Mouse (Mus musculus): ENCODE measurements around the gene Tmprss7. TPM values are rescaled to one million over a fixed set of nuclear protein-coding genes. Genes with fewer than 3 reads are reported as not detected.

The Tmprss7 gene
- polyA plus RNA-seq, 1 experiment from 2014 or later = 0.17 TPM

DNA sequence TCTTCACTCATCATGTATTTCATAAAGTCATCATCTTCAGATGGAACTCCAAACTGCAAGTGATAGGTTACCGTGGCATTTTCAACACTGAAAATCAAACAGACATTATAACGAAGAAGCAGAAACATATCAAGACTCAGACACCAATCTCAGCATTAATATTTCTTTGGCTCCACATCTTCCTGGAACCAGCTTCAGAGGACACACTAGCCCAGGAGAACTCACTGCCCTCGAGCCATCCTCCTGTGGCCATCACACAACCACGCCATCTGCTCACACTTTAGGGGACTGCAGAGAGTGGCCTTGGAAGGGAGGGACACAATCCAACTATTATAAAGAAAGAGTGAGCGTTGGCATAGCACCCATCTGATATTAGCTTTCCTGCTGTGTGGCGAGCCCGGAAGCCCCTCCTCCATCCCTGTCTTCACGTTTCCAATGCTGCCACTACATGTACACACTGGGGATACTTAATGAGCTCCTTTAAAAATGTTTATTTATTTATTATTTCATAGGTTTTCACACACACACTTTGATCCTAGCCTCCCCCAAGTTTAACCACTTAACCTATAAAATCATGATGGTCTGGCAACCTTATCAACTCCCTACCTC, 63.9 kb downstream of the Tmprss7 start:
- DNase-seq (ENCODE audit: low spot score) = no peak

DNA sequence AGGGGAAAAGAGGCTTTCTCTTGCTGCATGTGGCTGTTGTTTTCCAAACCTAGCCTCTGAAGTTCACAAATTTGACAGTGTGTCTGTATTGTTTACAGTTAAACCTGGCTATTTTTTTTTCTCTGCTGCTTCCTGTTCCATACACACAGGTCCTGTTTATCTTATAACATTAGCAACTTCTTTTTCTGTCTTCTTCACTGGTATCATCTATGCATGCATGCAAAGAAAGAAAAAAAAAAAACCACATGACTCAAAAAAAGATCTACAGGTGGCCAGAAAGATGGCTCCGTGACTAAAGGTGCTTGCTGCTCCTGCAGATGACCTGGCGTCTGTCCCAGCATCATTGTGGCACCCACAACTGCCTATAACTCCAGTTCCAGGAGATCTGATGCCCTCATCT, 68.1 kb downstream of the Tmprss7 start:
- DNase-seq (ENCODE audit: low spot score) = no peak

DNA sequence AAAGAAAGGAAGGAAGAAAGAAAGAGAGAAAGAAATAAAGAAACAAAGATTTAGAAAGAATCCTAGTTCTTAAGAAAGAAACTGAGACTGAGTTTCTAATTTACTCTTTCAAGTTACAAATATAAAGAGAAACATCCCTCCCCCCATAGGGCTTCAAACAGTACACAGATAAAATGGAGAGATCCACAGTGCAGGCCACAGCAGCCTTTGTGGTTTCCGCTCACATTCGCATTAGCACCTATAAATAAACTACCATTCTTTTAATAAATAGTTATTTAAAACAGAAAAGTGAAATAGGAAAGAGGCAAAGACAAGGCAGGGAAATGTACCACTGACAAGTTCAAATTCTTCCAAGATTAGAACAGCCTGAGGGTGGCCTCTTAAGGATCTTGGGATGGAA, 68.7 kb downstream of the Tmprss7 start:
- no peak for DNase-seq (ENCODE audit: low spot score)

DNA sequence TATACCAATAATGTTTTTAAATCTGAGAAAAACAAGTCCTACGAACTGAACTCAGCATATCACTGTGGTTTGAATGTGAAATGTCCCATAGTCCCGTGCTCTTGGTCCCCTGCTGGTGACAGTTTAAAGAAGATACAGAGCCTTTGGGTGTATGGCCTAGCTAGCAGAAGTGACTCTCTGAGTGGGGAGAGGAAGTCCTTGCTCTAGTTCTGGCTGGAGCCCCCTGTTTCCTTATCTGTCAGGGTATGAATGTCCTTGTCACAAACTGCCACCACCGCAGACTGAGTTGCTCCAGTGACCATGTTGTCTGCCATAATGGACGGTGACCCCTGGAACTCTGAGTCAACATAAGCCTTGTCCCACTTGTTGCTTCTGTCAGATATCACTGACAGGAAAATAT, 70.2 kb downstream of the Tmprss7 start:
- DNase-seq (ENCODE audit: low spot score) = no peak

DNA sequence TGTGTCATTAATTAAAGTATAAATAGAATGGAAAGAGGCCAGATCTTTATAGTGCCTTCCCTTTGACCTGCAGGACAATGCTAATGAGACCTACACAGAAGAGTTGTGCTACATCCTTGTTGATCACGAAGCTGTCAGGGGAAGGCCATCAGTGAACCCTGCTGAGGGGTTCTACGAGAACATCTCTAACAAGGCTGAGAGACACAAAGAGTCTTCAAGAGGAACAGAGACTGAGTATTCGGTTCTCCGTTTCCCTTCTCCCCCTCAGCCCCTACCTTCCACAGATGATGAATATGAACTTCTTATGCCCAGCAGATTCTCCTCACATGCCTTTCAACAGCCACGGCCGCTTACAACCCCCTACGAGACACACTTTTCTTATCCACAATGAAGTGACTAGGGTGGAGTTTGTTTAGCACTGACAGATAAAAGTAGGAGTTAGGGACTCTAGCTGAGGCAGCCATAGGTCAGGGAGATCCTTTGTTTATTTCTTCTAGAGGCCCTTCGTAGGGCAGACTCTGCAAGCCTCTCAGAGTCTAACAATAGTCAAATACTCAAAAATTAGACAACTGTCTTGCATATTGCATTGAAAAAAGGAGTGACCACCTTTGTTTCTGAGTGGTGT, 73.6 kb downstream of the Tmprss7 start:
- no peak for DNase-seq (ENCODE audit: low spot score)

DNA sequence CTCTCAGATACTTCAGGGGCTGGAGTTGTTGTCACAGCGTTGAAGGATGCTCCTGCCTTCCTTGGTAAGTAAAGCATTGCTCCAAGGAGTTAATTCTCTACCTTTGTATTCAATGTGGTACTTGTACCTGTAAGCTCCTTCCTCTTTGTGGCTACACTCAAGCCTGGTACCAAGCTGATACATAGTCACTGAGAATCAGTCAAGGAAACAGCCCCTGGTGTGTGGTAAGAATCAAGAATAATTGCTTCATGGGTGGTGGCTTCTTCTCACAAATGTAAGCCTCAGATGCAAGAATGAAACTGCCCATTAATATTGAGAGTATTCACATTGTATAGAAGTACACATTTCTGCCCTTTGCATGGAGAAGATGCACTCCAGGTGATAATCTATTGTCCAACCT, 77.5 kb downstream of the Tmprss7 start:
- no peak for DNase-seq (ENCODE audit: low spot score)

DNA sequence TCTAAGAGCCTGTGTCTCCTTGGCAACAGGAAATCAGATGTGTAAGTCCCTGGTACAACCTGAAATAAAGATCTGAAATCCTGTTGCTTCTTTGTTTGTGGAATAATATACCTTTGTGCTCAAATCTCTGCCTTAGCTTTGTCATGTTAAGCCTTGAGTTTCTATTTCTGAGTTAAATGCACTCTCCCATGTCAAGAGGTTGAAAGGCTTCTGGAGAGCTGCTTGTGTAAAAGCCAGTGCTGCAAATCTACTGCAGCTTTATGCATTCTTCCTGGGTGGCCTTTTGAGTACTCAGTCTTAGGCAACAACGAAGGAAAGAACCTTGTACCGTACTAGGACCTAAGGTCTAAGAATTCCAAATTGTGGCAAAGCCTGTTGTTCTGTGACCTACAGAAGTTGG, 80.2 kb downstream of the Tmprss7 start:
- no peak for DNase-seq (ENCODE audit: low spot score)

DNA sequence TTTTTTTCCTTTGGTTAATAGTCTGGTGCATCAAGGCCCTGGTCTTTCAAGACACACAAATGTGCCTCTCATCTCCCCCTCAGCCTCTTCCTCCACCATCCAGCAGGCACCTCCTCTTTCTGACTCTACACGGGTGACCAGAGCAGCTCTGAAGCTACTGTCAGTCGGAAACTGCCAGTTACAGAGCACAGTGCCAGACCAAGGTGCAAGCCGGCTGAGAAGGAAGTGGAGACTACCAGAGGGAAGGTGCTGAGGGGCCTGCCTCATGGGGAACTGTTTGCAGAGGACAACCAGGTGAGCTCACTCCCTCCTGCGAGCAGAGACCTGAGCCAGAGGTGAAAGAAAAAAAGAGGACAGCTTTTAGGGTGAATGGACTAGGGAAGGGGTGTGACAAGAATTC, 83.2 kb downstream of the Tmprss7 start, which contains the start of gene Gcsam:
TSS of gene Gcsam (plus strand) at position 114 of the 400 bp plus-strand sequence.
- no peak for DNase-seq (ENCODE audit: low spot score)

DNA sequence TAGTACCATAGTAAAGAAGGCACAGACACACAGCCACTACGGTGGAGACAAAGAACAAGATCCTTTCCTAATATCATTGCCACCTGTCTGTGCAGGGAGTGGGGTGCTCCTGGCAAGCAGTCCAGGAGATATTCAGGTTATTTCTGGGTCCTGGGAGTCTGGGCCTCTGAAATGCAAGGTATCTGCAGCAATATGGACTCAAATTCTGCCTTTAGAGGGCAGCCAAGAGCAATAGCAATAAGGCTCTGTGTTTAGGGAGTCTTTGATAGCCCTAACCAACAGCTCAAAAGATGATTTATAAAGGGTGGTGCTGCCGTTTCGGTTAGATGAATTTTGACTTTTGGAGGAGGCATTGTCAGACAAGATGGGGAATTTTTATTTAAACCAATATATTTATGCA, 84.2 kb downstream of the Tmprss7 start:
- DNase-seq (ENCODE audit: low spot score) = peak; percentile 35

DNA sequence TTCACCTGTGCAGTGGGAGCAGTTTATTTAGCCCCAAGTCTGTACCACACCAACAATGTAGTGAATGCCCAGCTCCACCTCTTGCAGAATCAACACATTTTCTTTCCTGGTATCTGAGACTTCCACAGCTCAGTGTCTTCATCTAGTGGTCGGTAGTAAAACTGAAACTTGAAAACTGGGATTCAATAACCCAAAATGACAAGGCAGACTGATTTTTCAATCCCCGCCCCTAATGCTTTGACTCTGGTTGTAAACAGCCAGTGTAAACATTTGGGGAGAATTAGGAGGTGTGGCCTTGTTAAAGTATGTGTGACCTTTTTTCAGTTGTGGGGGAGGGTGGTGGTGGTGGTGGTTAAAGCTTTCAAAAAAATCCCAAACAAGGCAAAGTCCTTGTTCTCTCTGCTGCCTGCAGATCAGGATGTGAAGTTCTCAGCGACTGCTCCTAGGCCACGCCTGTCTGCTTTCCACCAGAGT, 84.9 kb downstream of the Tmprss7 start:
- no peak for DNase-seq (ENCODE audit: low spot score)

Other genes starting within 250 kb of the Tmprss7 start
- 0.08 TPM in 1 of 2 replicates, not detected in the other for gene Gm609, start 200.7 kb downstream of the Tmprss7 start, polyA plus RNA-seq (2015; fragmentation: Nextera tagmentation; extraction: Ambion mirVana)
- gene Gm17783, start 161.6 kb downstream of the Tmprss7 start, polyA plus RNA-seq (2015; fragmentation: Nextera tagmentation; extraction: Ambion mirVana) = not detected in 2 replicates
- gene Slc9c1, start 158.3 kb downstream of the Tmprss7 start, polyA plus RNA-seq (2015; fragmentation: Nextera tagmentation; extraction: Ambion mirVana) = 0.08 and 0.17 TPM in 2 replicates
- gene Gcsam, start 83.3 kb downstream of the Tmprss7 start, polyA plus RNA-seq (2015; fragmentation: Nextera tagmentation; extraction: Ambion mirVana) = 0.95 and 0.96 TPM in 2 replicates
- 0.28 and 0.34 TPM in 2 replicates for gene BC016579, start 39.6 kb downstream of the Tmprss7 start, polyA plus RNA-seq (2015; fragmentation: Nextera tagmentation; extraction: Ambion mirVana)
- 0.33 and 0.46 TPM in 2 replicates for gene Tagln3, start 30.9 kb upstream of the Tmprss7 start, polyA plus RNA-seq (2015; fragmentation: Nextera tagmentation; extraction: Ambion mirVana)
- 34.3 and 39.5 TPM in 2 replicates for gene Abhd10, start 49.3 kb upstream of the Tmprss7 start, polyA plus RNA-seq (2015; fragmentation: Nextera tagmentation; extraction: Ambion mirVana)